8 mouse cellular contexts compared by ENCODE assay signal in the genomic region with DNA sequence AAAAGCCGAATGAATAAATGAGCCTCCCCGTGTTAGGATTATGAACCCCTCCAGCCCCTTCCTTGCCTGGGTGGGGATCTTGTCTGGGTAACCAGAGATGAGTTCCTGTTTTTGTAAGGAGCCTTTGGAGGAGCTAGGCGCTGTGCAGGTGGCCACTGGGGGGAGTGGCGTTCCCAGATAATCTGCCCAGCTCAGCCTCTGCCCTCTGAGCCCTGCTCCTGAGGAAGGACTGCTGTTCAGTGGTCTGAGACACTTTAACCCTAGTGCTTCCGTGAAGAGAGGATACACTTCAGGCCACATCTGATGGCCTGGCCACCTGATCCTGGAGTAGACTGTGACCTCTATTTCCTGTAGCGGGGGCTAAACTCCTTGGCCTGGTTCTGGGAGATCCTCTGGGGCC. TPM values are rescaled to one million over a fixed set of nuclear protein-coding genes. Genes with fewer than 3 reads are reported as not detected.
DNase-seq lines count a peak whose midpoint lies in the region; ATAC-seq and TF ChIP-seq lines count a peak whose summit lies in the region.

No protein-coding gene starts in this region.

- DNase-seq in layer of hippocampus, adult 2 months (ENCODE audit: low spot score in 2 of 2): no peak
- DNase-seq in layer of hippocampus, adult 18-20 months (ENCODE audit: low spot score in 2 of 2): no peak
- peak; percentile 59 for DNase-seq in kidney, adult 9 months
- DNase-seq in lung, postnatal 25 days (ENCODE audit: low spot score): peak; percentile 31
- DNase-seq in spleen, adult 18-20 months: no peak
- DNase-seq in gastrocnemius, adult 8-10 months (ENCODE audit: low spot score in 2 of 2): no peak

- no peak overlapping the region for H3K4me3 ChIP-seq in layer of hippocampus, adult 2 months
- no peak overlapping the region for H3K4me3 ChIP-seq in cortical plate, adult 2 months (ENCODE audit: insufficient read depth, low read length)

- no peak for TF ChIP-seq POLR2A in cortical plate, adult 2 months (IDR thresholded peaks at IDR 0.05; ENCODE audit: extremely low read depth, insufficient read depth, low read length)

- peak; percentile 67 for TF ChIP-seq CTCF in layer of hippocampus, adult 2 months (conservative IDR thresholded peaks at IDR 0.05)
- peak; percentile 38 for TF ChIP-seq CTCF in cortical plate, adult 2 months (IDR thresholded peaks at IDR 0.05; ENCODE audit: extremely low read depth, insufficient read depth, low read length)

- H3K4me1 ChIP-seq in cortical plate, adult 2 months (ENCODE audit: control insufficient read depth, insufficient read depth, low read length): no peaks in the 10 kb centered on the region

- no peak for ATAC-seq in erythroblast, adult 5-6 weeks (replicated peaks; ENCODE audit: low FRiP score, poor library complexity, severe bottlenecking)

- no peak overlapping the region for H3K27ac ChIP-seq in layer of hippocampus, adult 2 months
- H3K27ac ChIP-seq in cortical plate, adult 2 months (ENCODE audit: insufficient read depth, low read length): no peak overlapping the region

RNA-seq across cellular contexts. Expression of a gene that starts 7.2 kb away (rescaled TPM):
- total RNA-seq in layer of hippocampus, adult 2 months (2021): 10 to 100 TPM; 57.0 to 58.4 TPM
- total RNA-seq in layer of hippocampus, adult 18-20 months (2021): 10 to 100 TPM; 48.4 to 49.9 TPM
- 54.2 and 59.2 TPM in 2 replicates for polyA plus RNA-seq in cortical plate, adult 2 months (2012; rRNA removed)
- total RNA-seq in erythroblast, adult 5-6 weeks (2015; ENCODE audit: low replicate concordance): 22.5 and 49.5 TPM in 2 replicates
- 11.8 and 28.7 TPM in 2 replicates for total RNA-seq in erythroblast, adult 5-6 weeks (2017; ENCODE audit: low replicate concordance)
- 10 to 100 TPM; 59.4 to 67.6 (median 63.1) TPM for total RNA-seq in gastrocnemius, adult 8-10 months (2022)

Comparison
In these comparisons a context has a peak if more than half of its experiments do, and no peak if none do; other contexts are left out.
1. DNase-seq: peak in kidney, adult 9 months (single experiment) and lung, postnatal 25 days (single experiment); none in layer of hippocampus, adult 2 months (0 of 2), layer of hippocampus, adult 18-20 months (0 of 2), spleen, adult 18-20 months (0 of 2) and gastrocnemius, adult 8-10 months (0 of 2).